Mouse (Mus musculus) megakaryocyte, adult 5-6 weeks (primary cell): ENCODE data around the gene Hist1h2bg. TPM values are rescaled to one million over a fixed set of nuclear protein-coding genes. Genes with fewer than 3 reads are reported as not detected.

Experiments used
- ATAC-seq: 2 replicates; pipeline ENCODE4 v1.8.0; 2016; ENCODE audit warnings: mild to moderate bottlenecking, inconsistent platforms; ENCODE audit not compliant: poor library complexity, severe bottlenecking
- total RNA-seq, 2 experiments: library from RNA; stranded (forward) in 1 of 2; stranded (reverse) in 1 of 2; fragments of 153-499, 151-499 nt in 1 of 2; fragments of 221-1000, 200-1000 nt in 1 of 2; gene quantifications; 2 replicates each; pipeline versions ENCODE4 v1.2.3 to v1.2.4; 2015 to 2017

Gene Hist1h2bg
- 325 and 384 TPM in 2 replicates for total RNA-seq (2015)
- 1,715 and 1,721 TPM in 2 replicates for total RNA-seq (2017)

GRCm38 (mm10) chr13:23571022-23571503 lies at the start of gene Hist1h2bg, which contains the start of gene Hist1h2ae:
Hist1h2bg (plus strand) TSS chr13:23571396.
Hist1h2ae (minus strand) TSS chr13:23571220.
- ATAC-seq = peak; percentile 83

- no peak for ATAC-seq
These were observed 49.5 kb upstream of the Hist1h2bg start for GRCm38 (mm10) chr13:23521703-23522102.

DNA sequence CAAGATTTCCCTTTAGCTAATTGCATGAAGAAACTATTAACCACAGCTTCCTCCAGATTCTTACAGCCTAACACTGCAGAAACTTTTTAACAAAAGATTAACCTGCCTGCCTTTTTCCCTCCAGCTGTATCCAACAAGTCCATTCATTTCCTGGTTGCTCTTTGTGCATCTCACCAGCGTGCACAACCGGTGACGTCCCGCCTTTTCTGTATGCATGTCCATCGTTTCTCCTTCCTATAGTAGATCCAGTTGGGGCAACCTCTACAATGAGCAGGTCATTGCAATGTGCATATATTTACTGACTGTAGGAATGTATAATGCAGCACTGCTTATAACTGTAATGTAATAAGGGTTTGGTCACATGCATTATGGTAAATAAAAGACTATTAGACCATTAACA lies 47.2 kb upstream of the Hist1h2bg start:
- no peak for ATAC-seq

GRCm38 (mm10) chr13:23524654-23525053 lies 46.5 kb upstream of the Hist1h2bg start:
- ATAC-seq = peak; percentile 73

DNA sequence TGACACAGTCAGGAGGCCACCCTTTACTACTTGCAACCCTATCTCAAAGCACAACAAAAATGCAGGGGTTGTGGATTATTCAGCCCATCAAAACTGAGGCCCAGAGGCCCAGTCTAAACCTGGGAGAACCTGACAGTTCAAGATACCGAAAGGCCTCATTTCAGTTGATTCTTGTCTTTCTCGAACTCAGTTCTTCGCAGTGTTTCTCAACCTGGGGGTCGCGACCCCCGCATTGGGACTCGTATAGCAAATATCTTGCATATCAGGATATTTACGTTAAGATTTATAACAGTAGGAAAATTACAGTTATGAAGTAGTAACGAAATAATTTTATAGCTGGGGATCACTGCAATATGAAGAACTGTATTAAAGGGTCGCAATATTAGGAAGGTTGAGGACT lies 45.3 kb upstream of the Hist1h2bg start:
- ATAC-seq = no peak

DNA sequence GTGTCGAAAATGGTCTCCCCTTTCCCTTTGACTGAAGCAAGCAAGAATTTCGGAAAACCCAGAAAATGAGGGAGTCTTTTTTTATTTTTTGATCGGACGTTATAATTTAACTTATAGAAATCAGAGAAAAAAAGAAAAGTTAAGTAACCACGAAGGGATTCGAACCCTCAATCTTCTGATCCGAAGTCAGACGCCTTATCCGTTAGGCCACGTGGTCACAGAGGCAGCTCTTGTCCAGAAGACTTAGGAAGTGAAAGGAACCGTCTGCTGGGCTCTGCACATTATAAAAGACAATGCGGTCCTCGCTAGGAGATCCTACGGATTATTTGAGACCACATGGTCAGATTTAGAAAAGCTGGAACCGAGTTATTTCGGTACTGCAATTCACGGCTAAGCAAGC lies 44.9 kb upstream of the Hist1h2bg start:
- peak; percentile 49 for ATAC-seq

- ATAC-seq = no peak
These were observed 42.2 kb upstream of the Hist1h2bg start for GRCm38 (mm10) chr13:23529005-23529404.

- ATAC-seq = no peak
These were observed 41.6 kb upstream of the Hist1h2bg start for GRCm38 (mm10) chr13:23529480-23530165.

GRCm38 (mm10) chr13:23530181-23530900 lies 40.9 kb upstream of the Hist1h2bg start:
- ATAC-seq = no peak

- ATAC-seq = peak; percentile 66
These were observed 40.0 kb upstream of the Hist1h2bg start, which contains the start of gene Hist1h4h for GRCm38 (mm10) chr13:23530901-23531875. Hist1h4h (plus strand) TSS chr13:23531050.

DNA sequence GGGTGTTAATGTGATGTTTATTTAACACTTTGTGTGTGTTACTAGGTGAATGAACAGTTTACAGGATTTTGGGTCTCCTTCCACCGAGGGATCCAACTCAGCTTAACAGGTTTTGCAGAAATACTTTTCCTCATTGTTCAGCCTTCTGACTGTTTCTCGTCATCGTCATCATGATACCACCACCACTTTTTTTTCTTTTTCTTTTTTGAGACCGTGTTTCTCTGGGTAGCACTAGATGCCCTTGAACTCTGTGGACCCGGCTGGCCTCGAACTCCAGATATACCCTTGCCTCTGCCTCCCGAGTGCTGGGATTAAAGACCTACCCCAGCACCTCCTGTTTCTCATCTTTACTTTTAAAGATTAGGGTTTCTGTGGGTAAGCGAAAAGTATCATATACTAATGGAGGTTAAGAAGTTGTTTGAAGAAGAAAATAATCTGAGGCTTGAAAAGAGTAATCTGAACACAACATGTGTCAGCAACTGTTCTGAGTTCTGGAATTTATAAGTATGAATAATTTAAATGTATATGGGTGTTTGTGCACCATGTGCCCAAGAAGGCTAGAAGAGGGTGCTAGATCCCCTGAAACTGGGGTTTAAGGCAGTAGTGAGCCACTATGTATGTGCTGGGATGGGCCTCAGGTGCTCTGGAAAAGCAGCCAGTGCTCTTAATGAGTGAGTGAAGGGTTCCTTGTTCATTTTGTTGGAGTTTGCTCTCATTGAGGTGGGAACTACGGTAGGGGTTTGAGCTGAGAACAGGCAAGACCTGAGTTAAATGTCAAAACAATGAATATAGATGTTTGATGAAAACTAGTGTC lies 38.7 kb upstream of the Hist1h2bg start:
- no peak for ATAC-seq

- peak; percentile 15 for ATAC-seq
These were observed 37.4 kb upstream of the Hist1h2bg start, which contains the start of gene Hist1h2af for GRCm38 (mm10) chr13:23533560-23534367. Hist1h2af (plus strand) TSS chr13:23533906.

GRCm38 (mm10) chr13:23534368-23535131 lies 36.6 kb upstream of the Hist1h2bg start:
- ATAC-seq = no peak

GRCm38 (mm10) chr13:23535137-23536075 lies 35.8 kb upstream of the Hist1h2bg start, which contains the start of gene Hist1h3g:
Hist1h3g (plus strand) TSS chr13:23535422.
- ATAC-seq = peak; percentile 67

GRCm38 (mm10) chr13:23536076-23536822 lies 34.9 kb upstream of the Hist1h2bg start:
- ATAC-seq = no peak

DNA sequence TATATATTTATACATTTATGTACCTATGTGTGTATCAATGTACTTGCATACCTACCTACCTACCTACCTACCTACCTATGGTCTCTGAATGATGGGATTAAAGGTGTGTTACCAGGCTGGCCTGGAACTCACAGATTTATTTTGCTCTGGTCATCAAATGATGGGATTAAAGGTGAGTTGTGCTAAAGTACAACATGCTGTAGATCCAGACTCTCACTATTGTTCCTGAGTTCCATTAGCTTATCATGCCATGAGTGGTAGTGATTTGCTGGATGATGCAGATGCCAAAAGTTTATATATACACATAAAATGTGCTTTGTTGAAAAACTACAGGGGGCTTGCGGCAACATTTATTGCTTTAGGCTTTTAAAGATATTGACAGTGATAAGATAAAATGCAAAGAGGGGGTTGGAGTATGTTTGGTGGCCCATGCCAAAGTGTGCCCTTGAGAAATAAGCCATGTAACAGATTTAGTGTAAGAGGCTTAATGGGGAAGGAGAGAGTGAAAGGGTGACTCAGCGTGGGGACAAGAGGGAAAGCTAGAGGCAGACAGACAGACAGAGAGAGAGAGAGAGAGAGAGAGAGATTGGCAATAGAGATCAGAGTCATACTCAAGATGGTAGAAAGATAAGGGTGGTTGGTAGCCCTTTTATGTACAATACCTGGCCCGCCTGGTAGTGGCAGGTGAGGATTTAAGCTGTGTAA lies 34.0 kb upstream of the Hist1h2bg start:
- ATAC-seq = no peak
